8 mouse cellular contexts compared by ENCODE assay signal in genomic region chr10:126928011-126928818, GRCm38 (mm10). TPM values are rescaled to one million over a fixed set of nuclear protein-coding genes. Genes with fewer than 3 reads are reported as not detected.
DNase-seq lines count a peak whose midpoint lies in the region; ATAC-seq and TF ChIP-seq lines count a peak whose summit lies in the region.

No protein-coding gene starts in this region.

- no peaks in the 10 kb centered on the region for H3K9me3 ChIP-seq in ES-Bruce4 (replicated peaks; ENCODE audit: control insufficient read depth, insufficient read depth, low read length, poor library complexity, severe bottlenecking)
- H3K9me3 ChIP-seq in forebrain, embryonic 11.5 days (ENCODE audit: control insufficient read depth, low read length): no peaks in the 10 kb centered on the region
- H3K9me3 ChIP-seq in heart, embryonic 15.5 days (replicated peaks): no peaks in the 10 kb centered on the region
- no peaks in the 10 kb centered on the region for H3K9me3 ChIP-seq in liver, embryonic 14.5 days (ENCODE audit: control insufficient read depth, low read length)
- H3K9me3 ChIP-seq in neural tube, embryonic 12.5 days: no peaks in the 10 kb centered on the region

- peak overlapping the region; percentile 73 for H3K4me3 ChIP-seq in ES-Bruce4 (ENCODE audit: low read depth, low read length)
- H3K4me3 ChIP-seq in forebrain, embryonic 11.5 days (ENCODE audit: low read depth, low read length): peak overlapping the region; percentile 39
- H3K4me3 ChIP-seq in heart, embryonic 15.5 days: peak overlapping the region; percentile 57
- peak overlapping the region; percentile 26 to 46 for H3K4me3 ChIP-seq in liver, embryonic 14.5 days (ENCODE audit: insufficient read depth in 1 of 2, low read depth in 2 of 2, low read length in 2 of 2)
- peak overlapping the region; percentile 47 for H3K4me3 ChIP-seq in neural tube, embryonic 12.5 days

- under 1% methylated on average over 39 of the region's 39 CpGs for WGBS in forebrain, embryonic 11.5 days
- WGBS in heart, embryonic 15.5 days: 1% methylated on average over 39 of the region's 39 CpGs
- WGBS in liver, embryonic 14.5 days (ENCODE audit: insufficient replicate concordance): 2% methylated on average over 38 of the region's 39 CpGs
- under 1% methylated on average over 39 of the region's 39 CpGs for WGBS in neural tube, embryonic 12.5 days

- H3K27me3 ChIP-seq in ES-Bruce4 (ENCODE audit: control insufficient read depth, insufficient read depth, low read length, poor library complexity, severe bottlenecking): no peaks in the 10 kb centered on the region
- H3K27me3 ChIP-seq in forebrain, embryonic 11.5 days (ENCODE audit: control insufficient read depth, insufficient read depth, low read length): no peaks in the 10 kb centered on the region
- H3K27me3 ChIP-seq in heart, embryonic 15.5 days: no peaks in the 10 kb centered on the region
- H3K27me3 ChIP-seq in liver, embryonic 14.5 days (ENCODE audit: control insufficient read depth, insufficient read depth, low read length): peaks cover 21% of the 10 kb centered on the region
- peaks cover 22% of the 10 kb centered on the region for H3K27me3 ChIP-seq in neural tube, embryonic 12.5 days (replicated peaks)

- H3K9ac ChIP-seq in ES-Bruce4 (ENCODE audit: low read depth, poor library complexity, severe bottlenecking): peak overlapping the region; percentile 70
- H3K9ac ChIP-seq in forebrain, embryonic 11.5 days (ENCODE audit: low read length): peak overlapping the region; percentile 69
- peak overlapping the region; percentile 76 for H3K9ac ChIP-seq in heart, embryonic 15.5 days
- H3K9ac ChIP-seq in liver, embryonic 14.5 days (replicated peaks): no peak overlapping the region
- peak overlapping the region; percentile 67 for H3K9ac ChIP-seq in neural tube, embryonic 12.5 days

- TF ChIP-seq CTCF in ES-Bruce4 (IDR thresholded peaks at IDR 0.05; ENCODE audit: low read depth, low read length): no peak
- peak; percentile 65; the same call in 1 of the 2 replicates for TF ChIP-seq CTCF in brain, embryonic 14.5 days (IDR thresholded peaks at IDR 0.05; ENCODE audit: borderline replicate concordance, extremely low read depth, insufficient read depth, insufficient read length)
- TF ChIP-seq CTCF in liver, embryonic 14.5 days (IDR thresholded peaks at IDR 0.05; ENCODE audit: low read depth): peak; percentile 60

- TF ChIP-seq POLR2A in ES-Bruce4 (IDR thresholded peaks at IDR 0.05; ENCODE audit: insufficient read depth, low read length): no peak
- TF ChIP-seq POLR2A in brain, embryonic 14.5 days (IDR thresholded peaks at IDR 0.05; ENCODE audit: borderline replicate concordance, extremely low read depth, insufficient read depth, insufficient read length, poor library complexity, severe bottlenecking): no peak

- no peaks in the 10 kb centered on the region for H3K36me3 ChIP-seq in ES-Bruce4 (ENCODE audit: control insufficient read depth, insufficient read depth, low read length, poor library complexity, severe bottlenecking)
- H3K36me3 ChIP-seq in forebrain, embryonic 11.5 days (ENCODE audit: control insufficient read depth, insufficient read depth, low read length): no peaks in the 10 kb centered on the region
- H3K36me3 ChIP-seq in heart, embryonic 15.5 days: no peaks in the 10 kb centered on the region
- no peaks in the 10 kb centered on the region for H3K36me3 ChIP-seq in liver, embryonic 14.5 days (replicated peaks; ENCODE audit: control insufficient read depth, insufficient read depth, low read depth)
- no peaks in the 10 kb centered on the region for H3K36me3 ChIP-seq in neural tube, embryonic 12.5 days

- peak; percentile 80 for DNase-seq in brain, embryonic 14.5 days (ENCODE audit: low read depth)
- peak; percentile 83 for DNase-seq in forebrain, embryonic 11.5 days (ENCODE audit: low spot score)
- DNase-seq in kidney, postnatal 36 days: peak; percentile 92
- DNase-seq in liver, embryonic 14.5 days (ENCODE audit: low read depth in 3 of 3, low spot score in 3 of 3): no peak
- peak; percentile 78 for DNase-seq in urinary bladder, postnatal 25 days (ENCODE audit: low spot score)

- peaks cover 7% of the 10 kb centered on the region for H3K4me1 ChIP-seq in ES-Bruce4 (ENCODE audit: control insufficient read depth, insufficient read depth, low read length)
- peaks cover 33% of the 10 kb centered on the region for H3K4me1 ChIP-seq in forebrain, embryonic 11.5 days (replicated peaks; ENCODE audit: control insufficient read depth, insufficient read depth, low read length)
- peaks cover 66% of the 10 kb centered on the region for H3K4me1 ChIP-seq in heart, embryonic 15.5 days (replicated peaks)
- H3K4me1 ChIP-seq in liver, embryonic 14.5 days (replicated peaks; ENCODE audit: control insufficient read depth in 2 of 2, insufficient read depth in 2 of 2, low read length in 1 of 2): peaks cover 0 to 6% of the 10 kb centered on the region in 2 experiments; a peak in 2 of 4 replicates
- peaks cover 41% of the 10 kb centered on the region for H3K4me1 ChIP-seq in neural tube, embryonic 12.5 days

- TF ChIP-seq EP300 in ES-Bruce4 (IDR thresholded peaks at IDR 0.05; ENCODE audit: insufficient read depth, low read depth, low read length): no peak
- no peak for TF ChIP-seq EP300 in liver, embryonic 14.5 days (IDR thresholded peaks at IDR 0.05; ENCODE audit: low read depth)

- H3K27ac ChIP-seq in ES-Bruce4 (ENCODE audit: insufficient read depth, low read length): no peak overlapping the region
- H3K27ac ChIP-seq in forebrain, embryonic 11.5 days (ENCODE audit: low read depth, low read length): peak overlapping the region; percentile 75
- peak overlapping the region; percentile 96 for H3K27ac ChIP-seq in heart, embryonic 15.5 days
- H3K27ac ChIP-seq in liver, embryonic 14.5 days: no peak overlapping the region
- peak overlapping the region; percentile 9; the same call in 1 of the 2 replicates for H3K27ac ChIP-seq in neural tube, embryonic 12.5 days

- peak; percentile 38 for ATAC-seq in forebrain, embryonic 11.5 days (replicated peaks; ENCODE audit: low FRiP score)
- ATAC-seq in heart, embryonic 15.5 days (replicated peaks; ENCODE audit: insufficient number of reproducible peaks, insufficient read depth, low FRiP score, low read depth): peak; percentile 70
- peak; percentile 31; the same call in 1 of the 2 replicates for ATAC-seq in liver, embryonic 14.5 days (ENCODE audit: insufficient read depth)
- peak; percentile 55 for ATAC-seq in neural tube, embryonic 12.5 days (ENCODE audit: low FRiP score, low read depth)

- H3K4me2 ChIP-seq in forebrain, embryonic 11.5 days (ENCODE audit: low read depth, low read length, severe bottlenecking): peak overlapping the region; percentile 95
- peak overlapping the region; percentile 90 for H3K4me2 ChIP-seq in heart, embryonic 15.5 days
- H3K4me2 ChIP-seq in liver, embryonic 14.5 days (ENCODE audit: low read depth): peak overlapping the region; percentile 50
- peak overlapping the region; percentile 92 for H3K4me2 ChIP-seq in neural tube, embryonic 12.5 days (replicated peaks)

RNA-seq across cellular contexts. Expression of gene Atp23, which starts 27.1 kb away (rescaled TPM):
- polyA plus RNA-seq in ES-Bruce4 (2011; ENCODE audit: insufficient read depth, insufficient read length, low read depth, missing spikeins): 10.2 and 14.3 TPM in 2 replicates
- polyA plus RNA-seq in brain, embryonic 14.5 days (2012; rRNA removed): 8.6 and 9.6 TPM in 2 replicates
- 15.5 and 23.2 TPM in 2 replicates for polyA plus RNA-seq in forebrain, embryonic 11.5 days (2014; fragmentation: Nextera tagmentation; extraction: Ambion mirVana)
- 9.1 and 9.8 TPM in 2 replicates for polyA plus RNA-seq in heart, embryonic 15.5 days (2015; fragmentation: Nextera tagmentation; extraction: Ambion mirVana)
- polyA plus RNA-seq in liver, embryonic 14.5 days (2012; rRNA removed): 3.7 and 4.1 TPM in 2 replicates
- polyA plus RNA-seq in liver, embryonic 14.5 days (2014; fragmentation: Nextera tagmentation; extraction: Ambion mirVana): 7.6 and 7.9 TPM in 2 replicates
- 12.8 and 13.1 TPM in 2 replicates for polyA plus RNA-seq in neural tube, embryonic 12.5 days (2016; fragmentation: Nextera tagmentation; extraction: Ambion mirVana)

RNA-seq across cellular contexts. Expression of gene Ctdsp2, which starts 50.3 kb away (rescaled TPM):
- 60.9 and 62.0 TPM in 2 replicates for polyA plus RNA-seq in ES-Bruce4 (2011; ENCODE audit: insufficient read depth, insufficient read length, low read depth, missing spikeins)
- polyA plus RNA-seq in brain, embryonic 14.5 days (2012; rRNA removed): 73.2 and 79.8 TPM in 2 replicates
- 58.8 and 63.2 TPM in 2 replicates for polyA plus RNA-seq in forebrain, embryonic 11.5 days (2014; fragmentation: Nextera tagmentation; extraction: Ambion mirVana)
- 35.0 and 47.8 TPM in 2 replicates for polyA plus RNA-seq in heart, embryonic 15.5 days (2015; fragmentation: Nextera tagmentation; extraction: Ambion mirVana)
- polyA plus RNA-seq in liver, embryonic 14.5 days (2012; rRNA removed): 18.8 and 19.4 TPM in 2 replicates
- polyA plus RNA-seq in liver, embryonic 14.5 days (2014; fragmentation: Nextera tagmentation; extraction: Ambion mirVana): 13.3 and 15.8 TPM in 2 replicates
- 39.4 and 42.6 TPM in 2 replicates for polyA plus RNA-seq in neural tube, embryonic 12.5 days (2016; fragmentation: Nextera tagmentation; extraction: Ambion mirVana)

Comparison
In these comparisons a context has a peak if more than half of its experiments do, and no peak if none do; other contexts are left out.
1. H3K27ac ChIP-seq: peak in forebrain, embryonic 11.5 days (single experiment), heart, embryonic 15.5 days (single experiment) and neural tube, embryonic 12.5 days (single experiment); none in ES-Bruce4 (single experiment) and liver, embryonic 14.5 days (single experiment).
2. DNase-seq: peak in brain, embryonic 14.5 days (single experiment), forebrain, embryonic 11.5 days (single experiment), kidney, postnatal 36 days (2 of 2) and urinary bladder, postnatal 25 days (single experiment); none in liver, embryonic 14.5 days (0 of 3).
3. Peak in every context shown above with its lines, with median percentiles within 50 percentile points of each other: H3K4me3 ChIP-seq, ATAC-seq and H3K4me2 ChIP-seq.